Mouse (Mus musculus) intestine, embryonic 15.5 days (tissue): ENCODE results near the gene 1500015O10Rik. TPM values are rescaled to one million over a fixed set of nuclear protein-coding genes. Genes with fewer than 3 reads are reported as not detected.

Experiments used
- ATAC-seq: fragments of 200-750 bp; cut with Nextera tagmentation; 2 replicates; pipeline ENCODE4 v1.8.0; 2017; ENCODE audit warnings: moderate TSS enrichment, moderate library complexity
- H3K27ac ChIP-seq: fragments of 300-500 bp; sonication (generic); 2 replicates; pipeline ENCODE4 v1.5.1; 2015; ENCODE audit warnings: mild to moderate bottlenecking, inconsistent platforms
- H3K27me3 ChIP-seq: fragments of 300-500 bp; sonication (generic); replicated peaks from 2 replicates; pipeline ENCODE4 v1.6.1; 2015; ENCODE audit warnings: inconsistent platforms
- H3K36me3 ChIP-seq: fragments of 300-500 bp; sonication (generic); 2 replicates; pipeline ENCODE4 v1.6.1; 2015; ENCODE audit warnings: inconsistent platforms
- H3K4me1 ChIP-seq: fragments of 300-500 bp; sonication (generic); replicated peaks from 2 replicates; pipeline ENCODE4 v1.6.1; 2015; ENCODE audit warnings: inconsistent platforms
- H3K4me2 ChIP-seq: fragments of 300-500 bp; sonication (generic); replicated peaks from 2 replicates; pipeline ENCODE4 v1.6.1; 2015; ENCODE audit warnings: mild to moderate bottlenecking, inconsistent platforms
- H3K4me3 ChIP-seq: fragments of 300-500 bp; sonication (generic); replicated peaks from 2 replicates; pipeline ENCODE4 v1.5.1; 2015; ENCODE audit warnings: inconsistent platforms
- H3K9ac ChIP-seq: fragments of 300-500 bp; sonication (generic); 2 replicates; pipeline ENCODE4 v1.6.1; 2015; ENCODE audit warnings: inconsistent platforms
- H3K9me3 ChIP-seq: fragments of 300-500 bp; sonication (generic); 2 replicates; pipeline ENCODE4 v1.6.1; 2016; ENCODE audit warnings: inconsistent platforms
- WGBS: fragments of 180-500 bp; shearing (Covaris S2); methylation state at CpG from one replicate; pipeline ENCODE4 v1.1.7; 2015; 5-methylcytosine and 5-hydroxymethylcytosine counted together
- polyA plus RNA-seq: library from polyadenylated mRNA; unstranded; fragments of >200 nt; fragmentation: Nextera tagmentation; extraction: Ambion mirVana; gene quantifications from 2 replicates; pipeline ENCODE4 v1.2.1, GENCODE M21; 2015

The 1500015O10Rik gene
- polyA plus RNA-seq, 1 experiment from 2014 or later: 3.5 TPM

DNA sequence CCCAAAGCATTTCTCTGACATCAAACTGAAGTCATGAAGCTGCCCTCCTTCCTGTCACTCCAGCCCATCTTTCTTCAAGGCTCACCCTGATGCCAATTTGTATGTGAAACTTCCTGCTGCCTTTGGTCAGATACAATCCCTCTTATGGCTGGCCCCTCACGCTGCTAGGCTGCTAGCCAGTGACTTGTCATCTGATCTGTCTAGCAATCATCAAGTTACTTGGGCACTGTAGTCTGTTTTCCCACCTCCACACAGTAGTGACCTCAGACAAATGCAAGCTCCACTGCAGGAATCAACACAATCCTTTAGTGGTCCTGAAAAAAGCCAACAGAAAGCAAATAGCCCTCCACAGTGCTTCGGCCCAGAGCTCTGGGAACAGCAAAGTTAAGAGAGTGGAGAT is 50.8 kb downstream of the 1500015O10Rik start:
- Histone ChIP-seq H3K9me3 (no peaks in the 10 kb centered on the region), H3K4me1 (no peaks in the 10 kb centered on the region), H3K4me3 (no peak overlapping the region), H3K27me3 (no peaks in the 10 kb centered on the region), H3K9ac (no peak overlapping the region), H3K4me2 (no peak overlapping the region), H3K27ac (peak overlapping the region; percentile 60), H3K36me3 (peaks cover 9% of the 10 kb centered on the region; the same call in 1 of the 2 replicates)
- ATAC-seq: no peak
- WGBS: 69% methylated on average over 2 of the region's 2 CpGs

DNA sequence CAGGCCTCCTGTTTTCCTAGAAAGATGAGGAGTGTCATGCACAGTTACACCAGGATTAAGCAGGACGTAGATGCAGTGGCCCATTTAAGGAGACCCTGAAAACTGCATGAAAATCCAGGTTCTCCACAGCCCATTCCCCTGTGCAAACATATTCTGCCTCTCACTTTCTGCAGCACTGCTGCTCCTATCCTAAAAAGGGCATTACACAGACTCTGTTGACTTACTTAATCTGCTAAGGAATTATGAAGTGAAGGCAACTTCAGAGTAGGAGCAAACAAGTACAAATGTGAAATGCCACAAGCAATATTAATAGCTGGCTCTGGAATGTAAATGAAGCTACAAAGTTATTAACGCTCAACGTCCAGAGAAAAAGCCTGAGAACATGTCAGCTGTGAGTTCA is 51.3 kb downstream of the 1500015O10Rik start:
- peak; percentile 36 for ATAC-seq
- peaks cover 5% of the 10 kb centered on the region; the same call in 1 of the 2 replicates for H3K36me3 ChIP-seq
- peak overlapping the region; percentile 60 for H3K27ac ChIP-seq
- no peaks in the 10 kb centered on the region for H3K27me3 ChIP-seq
- no peaks in the 10 kb centered on the region for H3K4me1 ChIP-seq
- no peaks in the 10 kb centered on the region for H3K9me3 ChIP-seq
- WGBS: 63% methylated on average over 3 of the region's 3 CpGs
- H3K4me2 ChIP-seq: no peak overlapping the region
- no peak overlapping the region for H3K4me3 ChIP-seq
- H3K9ac ChIP-seq: no peak overlapping the region

DNA sequence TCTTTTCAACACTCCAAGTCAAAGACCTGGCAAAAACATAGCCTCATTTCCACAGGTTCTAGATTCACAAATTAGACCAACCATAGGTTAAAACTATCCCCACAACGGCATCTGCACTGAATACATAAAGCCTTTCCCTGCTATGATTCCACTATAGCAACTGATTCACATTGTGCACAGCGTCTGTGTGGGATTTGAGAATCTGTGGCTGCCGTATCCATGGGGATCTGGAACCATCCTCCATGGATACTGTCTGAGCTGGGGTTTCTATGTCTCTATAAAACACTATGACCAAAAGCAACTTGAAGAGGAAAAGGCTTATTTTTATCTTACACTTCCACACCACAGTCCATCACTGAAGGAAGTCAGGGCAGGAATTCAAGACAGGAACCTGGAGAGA is 52.3 kb downstream of the 1500015O10Rik start:
- Histone ChIP-seq H3K27ac (no peak overlapping the region), H3K4me2 (no peak overlapping the region), H3K4me3 (no peak overlapping the region), H3K9ac (no peak overlapping the region), H3K4me1 (no peaks in the 10 kb centered on the region), H3K9me3 (no peaks in the 10 kb centered on the region), H3K27me3 (no peaks in the 10 kb centered on the region), H3K36me3 (peaks cover 5% of the 10 kb centered on the region; the same call in 1 of the 2 replicates)
- 95% methylated on average over 3 of the region's 3 CpGs for WGBS
- no peak for ATAC-seq

DNA sequence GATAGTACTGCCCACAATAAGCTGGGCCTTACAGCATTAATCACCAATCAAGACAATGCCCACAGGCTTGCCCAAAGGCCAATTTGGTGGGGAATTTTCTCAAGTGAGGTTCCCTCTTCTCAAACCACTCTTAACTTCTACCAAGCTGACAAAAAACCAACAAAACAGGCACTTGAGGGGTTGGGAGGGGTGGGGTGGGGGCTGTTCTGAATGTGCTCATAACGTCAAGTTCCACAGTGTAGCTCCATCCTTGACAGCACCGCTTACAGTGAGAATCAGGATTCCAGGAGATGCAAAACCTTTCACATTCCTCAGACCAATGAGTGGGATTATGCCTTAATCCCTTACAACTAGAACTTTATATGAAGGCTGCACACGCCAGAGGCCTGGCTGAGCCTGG is 52.8 kb downstream of the 1500015O10Rik start:
- no peak overlapping the region for H3K27ac ChIP-seq
- no peaks in the 10 kb centered on the region for H3K4me1 ChIP-seq
- no peak overlapping the region for H3K4me2 ChIP-seq
- H3K27me3 ChIP-seq: no peaks in the 10 kb centered on the region
- peaks cover 5% of the 10 kb centered on the region; the same call in 1 of the 2 replicates for H3K36me3 ChIP-seq
- ATAC-seq: no peak
- no peak overlapping the region for H3K4me3 ChIP-seq
- no peaks in the 10 kb centered on the region for H3K9me3 ChIP-seq
- H3K9ac ChIP-seq: no peak overlapping the region
- 88% methylated on average over 3 of the region's 3 CpGs for WGBS

DNA sequence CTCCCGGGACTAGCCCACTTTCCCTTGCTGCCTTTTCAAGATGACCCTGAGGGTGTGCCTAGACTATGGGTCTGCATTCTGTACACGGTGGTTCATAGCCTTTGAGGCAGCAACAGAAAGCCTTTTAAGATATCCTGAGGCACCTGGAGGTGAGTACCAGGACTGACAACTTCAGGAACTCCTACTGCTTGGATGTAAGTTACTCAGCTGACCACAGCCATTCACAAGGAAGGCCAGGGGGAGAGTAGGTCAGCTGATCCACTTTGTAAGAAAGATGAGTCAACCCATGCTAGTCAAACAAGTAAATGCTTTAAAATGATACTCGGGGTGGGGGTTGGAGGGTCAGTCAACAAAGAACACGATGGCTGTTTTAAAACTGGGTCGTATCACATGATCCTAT is 54.9 kb downstream of the 1500015O10Rik start:
- WGBS: 74% methylated on average over 5 of the region's 5 CpGs
- H3K4me2 ChIP-seq: no peak overlapping the region
- no peaks in the 10 kb centered on the region for H3K27me3 ChIP-seq
- H3K9ac ChIP-seq: no peak overlapping the region
- no peak for ATAC-seq
- H3K9me3 ChIP-seq: no peaks in the 10 kb centered on the region
- H3K36me3 ChIP-seq: no peaks in the 10 kb centered on the region
- H3K4me3 ChIP-seq: no peak overlapping the region
- no peak overlapping the region for H3K27ac ChIP-seq
- no peaks in the 10 kb centered on the region for H3K4me1 ChIP-seq

DNA sequence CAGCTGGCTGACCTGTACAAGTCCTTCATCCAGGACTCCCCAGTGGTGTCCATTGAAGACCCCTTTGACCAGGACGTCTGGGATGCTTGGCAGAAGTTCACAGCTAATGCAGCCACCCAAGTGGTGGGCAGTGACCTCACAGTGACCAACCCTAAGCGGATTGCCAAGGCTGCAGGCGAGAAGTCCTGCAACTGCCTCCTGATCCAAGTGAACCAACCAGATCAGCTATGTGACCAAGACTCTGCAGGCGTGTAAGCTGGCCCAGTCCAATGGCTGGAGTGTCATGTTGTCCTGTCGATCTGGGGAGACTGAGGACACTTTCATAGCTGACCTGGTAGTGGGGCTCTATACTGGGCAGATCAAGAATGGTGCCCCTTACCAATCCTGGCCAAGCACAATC is 56.3 kb downstream of the 1500015O10Rik start:
- Histone ChIP-seq H3K27me3 (no peaks in the 10 kb centered on the region), H3K9me3 (no peaks in the 10 kb centered on the region), H3K4me1 (no peaks in the 10 kb centered on the region), H3K4me3 (no peak overlapping the region), H3K36me3 (no peaks in the 10 kb centered on the region), H3K27ac (no peak overlapping the region), H3K9ac (no peak overlapping the region), H3K4me2 (no peak overlapping the region)
- no peak for ATAC-seq
- WGBS: 87% methylated on average over 5 of the region's 5 CpGs

DNA sequence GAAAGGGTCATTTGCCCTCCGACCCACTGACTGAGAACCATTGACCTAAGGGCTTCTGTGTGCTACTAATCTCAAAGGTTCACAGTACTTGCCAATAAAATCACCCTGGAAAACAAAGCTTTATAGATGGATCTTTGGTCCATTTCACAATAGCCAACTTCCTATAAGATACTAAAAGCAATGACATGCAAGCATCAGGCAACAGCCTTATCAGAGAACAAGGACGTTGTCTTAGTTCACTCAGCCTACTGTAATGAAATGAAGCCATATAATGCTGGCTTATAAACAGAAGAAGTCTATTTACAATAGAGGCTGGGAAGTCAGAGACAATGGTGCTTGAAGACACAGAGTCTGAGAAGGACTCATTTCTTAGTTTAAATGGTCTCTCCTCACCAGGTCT is 59.4 kb downstream of the 1500015O10Rik start:
- peak; percentile 45; the same call in 1 of the 2 replicates for ATAC-seq
- 71% methylated on average over 2 of the region's 2 CpGs for WGBS
- H3K36me3 ChIP-seq: no peaks in the 10 kb centered on the region

More for the DNA sequence above, 59.4 kb downstream of the 1500015O10Rik start:
- Histone ChIP-seq H3K9me3 (no peaks in the 10 kb centered on the region), H3K9ac (no peak overlapping the region), H3K27me3 (no peaks in the 10 kb centered on the region), H3K4me2 (no peak overlapping the region), H3K4me3 (no peak overlapping the region), H3K4me1 (no peaks in the 10 kb centered on the region), H3K27ac (no peak overlapping the region)

Other genes starting within 250 kb of the 1500015O10Rik start
- 16.2 and 19.3 TPM in 2 replicates for gene Uxs1, start 97.2 kb downstream of the 1500015O10Rik start, polyA plus RNA-seq
- gene Tpp2, start 203.0 kb downstream of the 1500015O10Rik start, polyA plus RNA-seq: 53.8 and 59.9 TPM in 2 replicates